Mouse (Mus musculus) liver, embryonic 16.5 days (tissue): ENCODE data around the gene Zfp976. TPM values are rescaled to one million over a fixed set of nuclear protein-coding genes. Genes with fewer than 3 reads are reported as not detected.
"Not testable (repeated sequence)": the region's sequence is repeated elsewhere in the genome, so short reads cannot be mapped to it uniquely, and the experiment has no call there.

Experiments
- ATAC-seq: fragments of 200-750 bp; cut with Nextera tagmentation; 2 replicates; pipeline ENCODE4 v1.8.0; 2017; ENCODE audit warnings: low read depth, mild to moderate bottlenecking, moderate number of reproducible peaks, moderate library complexity
- H3K27ac ChIP-seq: fragments of 300-500 bp; sonication (generic); 2 replicates; pipeline ENCODE4 v1.5.1; 2014; ENCODE audit warnings: mild to moderate bottlenecking, low read length
- H3K27me3 ChIP-seq: fragments of 300-500 bp; sonication (generic); 2 replicates; pipeline ENCODE4 v1.6.1; 2014; ENCODE audit warnings: low read depth, low read length, mixed read lengths; ENCODE audit not compliant: control insufficient read depth, insufficient read depth
- H3K36me3 ChIP-seq: fragments of 300-500 bp; sonication (generic); 2 replicates; pipeline ENCODE4 v1.6.1; 2014; ENCODE audit warnings: mild to moderate bottlenecking; ENCODE audit not compliant: control insufficient read depth, insufficient read depth
- H3K4me1 ChIP-seq: fragments of 300-500 bp; sonication (generic); 2 replicates; pipeline ENCODE4 v1.6.1; 2014; ENCODE audit warnings: low read depth, low read length, mixed read lengths; ENCODE audit not compliant: control insufficient read depth
- H3K4me2 ChIP-seq: fragments of 300-500 bp; sonication (generic); 2 replicates; pipeline ENCODE4 v1.6.1; 2014; ENCODE audit warnings: low read depth, low read length, mixed read lengths
- H3K4me3 ChIP-seq: fragments of 300-500 bp; sonication (generic); 2 replicates; pipeline ENCODE4 v1.5.1; 2014; ENCODE audit warnings: low read depth, mild to moderate bottlenecking, low read length
- H3K9ac ChIP-seq: fragments of 300-500 bp; sonication (generic); 2 replicates; pipeline ENCODE4 v1.6.1; 2014; ENCODE audit warnings: low read depth, low read length
- H3K9me3 ChIP-seq: fragments of 300-500 bp; sonication (generic); replicated peaks from 2 replicates; pipeline ENCODE4 v1.6.1; 2016; ENCODE audit warnings: low read length; ENCODE audit not compliant: control insufficient read depth
- WGBS: fragments of 180-500 bp; shearing (Covaris S2); extraction: QIAGEN DNeasy Blood & Tissue Kit; methylation state at CpG from one replicate; pipeline ENCODE4 v1.1.7; 2014; ENCODE audit not compliant: insufficient replicate concordance; 5-methylcytosine and 5-hydroxymethylcytosine counted together
- microRNA-seq: library from miRNA; unstranded; fragments of <30 nt; microRNA quantifications from one replicate; pipeline ENCODE4, GENCODE M21; 2016
- polyA plus RNA-seq: library from polyadenylated mRNA; unstranded; fragments of >200 nt; fragmentation: Nextera tagmentation; extraction: Ambion mirVana; gene quantifications from 2 replicates; pipeline ENCODE4 v1.2.1, GENCODE M21; 2015

Gene Zfp976
- polyA plus RNA-seq, 1 experiment from 2014 or later, result 0.59 TPM

- not testable (repeated sequence) for H3K27ac ChIP-seq, H3K27me3 ChIP-seq, H3K4me1 ChIP-seq, H3K4me3 ChIP-seq, H3K36me3 ChIP-seq, ATAC-seq, H3K9ac ChIP-seq, H3K9me3 ChIP-seq, H3K4me2 ChIP-seq
Observed at GRCm38 (mm10) chr7:42591311-42591710, 51.1 kb downstream of the Zfp976 start.

- no peaks in the 10 kb centered on the region for H3K9me3 ChIP-seq
- H3K9ac ChIP-seq, result no peak within 1 kb of the TSS
- H3K36me3 ChIP-seq, result no peaks in the 10 kb centered on the region
- no peak within 1 kb of the TSS for H3K4me2 ChIP-seq
- no peaks in the 10 kb centered on the region for H3K27me3 ChIP-seq
- H3K27ac ChIP-seq, result no peak within 1 kb of the TSS
- H3K4me1 ChIP-seq, result no peaks in the 10 kb centered on the region
- 70% methylated on average over 5 of the region's 5 CpGs for WGBS
- no peak within 1 kb of the TSS for H3K4me3 ChIP-seq
- no peak for ATAC-seq
Observed at GRCm38 (mm10) chr7:42578488-42578887, 63.9 kb downstream of the Zfp976 start, which contains the start of gene Gm21028. TSS of gene Gm21028 (minus strand) at chr7:42578588.

Small RNA genes within 50 kb of the gene (microRNA-seq; reads per million reads assigned to microRNA genes)
- not detected for gene Gm24938

Other genes with a start within 250 kb of the Zfp976 start
- not detected in 2 replicates for gene 4933421I07Rik, start 194.5 kb downstream of the Zfp976 start, polyA plus RNA-seq
- 2.9 and 3.0 TPM in 2 replicates for gene Zfp141, start 136.8 kb downstream of the Zfp976 start, polyA plus RNA-seq
- not detected in 2 replicates for gene Gm21028, start 64.0 kb downstream of the Zfp976 start, polyA plus RNA-seq
- 0.14 and 0.17 TPM in 2 replicates for gene Zfp977, start 50.0 kb downstream of the Zfp976 start, polyA plus RNA-seq
- gene Zfp975, start 50.2 kb upstream of the Zfp976 start, polyA plus RNA-seq, result 1.5 and 1.7 TPM in 2 replicates
- not detected in 2 replicates for gene Gm17067, start 84.4 kb upstream of the Zfp976 start, polyA plus RNA-seq
- not detected in 2 replicates for gene Vmn2r62, start 150.9 kb upstream of the Zfp976 start, polyA plus RNA-seq
- gene Gm2381, start 224.6 kb upstream of the Zfp976 start, polyA plus RNA-seq, result not detected in 2 replicates